ENCODE assay signal across 9 mouse cellular contexts in the genomic region with DNA sequence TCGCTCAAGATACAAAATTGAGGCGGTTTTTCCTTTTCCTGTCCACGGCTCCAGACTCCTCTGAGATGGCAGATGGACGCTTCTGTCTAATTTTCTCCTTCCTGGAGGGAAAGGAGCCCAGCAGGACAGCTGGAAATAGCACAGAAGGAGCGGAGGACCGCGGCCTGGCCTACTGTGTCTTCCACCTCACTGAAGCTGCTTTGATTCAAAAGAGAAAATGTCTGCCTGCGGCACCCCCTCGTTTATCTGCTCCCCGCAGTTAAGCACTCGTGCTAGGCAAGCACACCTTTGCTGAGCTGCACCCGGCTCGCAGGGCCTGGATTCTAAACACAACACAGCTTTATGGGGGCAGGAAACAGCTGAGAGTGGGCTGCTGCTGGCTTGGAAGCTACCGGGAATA. TPM values are rescaled to one million over a fixed set of nuclear protein-coding genes. Genes with fewer than 3 reads are reported as not detected.
A peak's percentile ranks its signal among the peaks of the same experiment; 100 is the strongest.
DNase-seq lines count a peak whose midpoint lies in the region; ATAC-seq lines count a peak whose summit lies in the region.
"Had no signal": no experiment of that assay in that cellular context is flagged by ENCODE, and none has a peak within 500 bp of the region (broad histone marks: within the 10 kb centered on the region; RNA-seq: fewer than 3 reads in every experiment).

No protein-coding gene starts in this region.

- WGBS in neural tube, embryonic 11.5 days, result 78% methylated on average over 14 of the region's 14 CpGs
- WGBS in hindbrain, embryonic 16.5 days, result 39% methylated on average over 14 of the region's 14 CpGs
- 51% methylated on average over 14 of the region's 14 CpGs for WGBS in stomach, embryonic 16.5 days

- no peaks in the 10 kb centered on the region for H3K9me3 ChIP-seq in neural tube, embryonic 11.5 days (ENCODE audit: control insufficient read depth, low read length)
- H3K9me3 ChIP-seq in hindbrain, embryonic 16.5 days (ENCODE audit: control insufficient read depth, low read length), result no peaks in the 10 kb centered on the region
- H3K9me3 ChIP-seq in stomach, embryonic 16.5 days (replicated peaks; ENCODE audit: control insufficient read depth, low read length), result no peaks in the 10 kb centered on the region

- DNase-seq in heart, adult 11 months, result peak; percentile 86
- no peak for DNase-seq in heart, postnatal 14 days
- DNase-seq in neural tube, embryonic 11.5 days (ENCODE audit: low spot score), result no peak
- DNase-seq in neural tube, embryonic 10.5 days (ENCODE audit: extremely low spot score, low spot score), result no peak
- DNase-seq in layer of hippocampus, postnatal 10 days (ENCODE audit: low spot score in 2 of 2), result no peak
- DNase-seq in frontal cortex, postnatal 14 days (ENCODE audit: low spot score in 2 of 2), result no peak

- ATAC-seq in neural tube, embryonic 11.5 days (ENCODE audit: insufficient read depth, low FRiP score, low TSS enrichment), result no peak
- ATAC-seq in hindbrain, embryonic 16.5 days, result no peak
- ATAC-seq in stomach, embryonic 16.5 days (ENCODE audit: insufficient read depth, low FRiP score), result no peak

- H3K27me3 ChIP-seq in neural tube, embryonic 11.5 days (ENCODE audit: control insufficient read depth, insufficient read depth, low read length), result no peaks in the 10 kb centered on the region
- no peaks in the 10 kb centered on the region for H3K27me3 ChIP-seq in hindbrain, embryonic 16.5 days (replicated peaks; ENCODE audit: control insufficient read depth, insufficient read depth, low read length)
- no peaks in the 10 kb centered on the region for H3K27me3 ChIP-seq in stomach, embryonic 16.5 days (ENCODE audit: control insufficient read depth, insufficient read depth, low read length)

- no peak overlapping the region for H3K4me2 ChIP-seq in neural tube, embryonic 11.5 days (ENCODE audit: low read depth)
- no peak overlapping the region for H3K4me2 ChIP-seq in hindbrain, embryonic 16.5 days (ENCODE audit: low read length)
- H3K4me2 ChIP-seq in stomach, embryonic 16.5 days (ENCODE audit: low read depth, low read length), result no peak overlapping the region

- intact Hi-C loops in heart, postnatal 14 days (cut with DNase I), result loop anchor here (2.0 to 5.0 kb wide), 3 partner anchors 20 to 369 kb away; no protein-coding TSS in a partner anchor

- H3K9ac ChIP-seq in neural tube, embryonic 11.5 days (ENCODE audit: low read length), result peak overlapping the region; percentile 7; the same call in 1 of the 2 replicates
- H3K9ac ChIP-seq in hindbrain, embryonic 16.5 days (ENCODE audit: low read depth, low read length), result peak overlapping the region; percentile 44; the same call in 1 of the 2 replicates
- H3K9ac ChIP-seq in stomach, embryonic 16.5 days (ENCODE audit: low read length), result peak overlapping the region; percentile 40; the same call in 1 of the 2 replicates

- H3K36me3 ChIP-seq in neural tube, embryonic 11.5 days (ENCODE audit: control insufficient read depth, insufficient read depth, low read length), result no peaks in the 10 kb centered on the region
- no peaks in the 10 kb centered on the region for H3K36me3 ChIP-seq in hindbrain, embryonic 16.5 days (ENCODE audit: control insufficient read depth, insufficient read depth, low read length)
- H3K36me3 ChIP-seq in stomach, embryonic 16.5 days (ENCODE audit: control insufficient read depth, insufficient read depth, low read length), result no peaks in the 10 kb centered on the region

- H3K27ac ChIP-seq in neural tube, embryonic 11.5 days (ENCODE audit: low read depth, low read length), result 0 out of 2 replicates have a peak overlapping the region, but pooled peaks have one; percentile 46
- peak overlapping the region; percentile 80 for H3K27ac ChIP-seq in hindbrain, embryonic 16.5 days (ENCODE audit: low read depth, low read length)
- peak overlapping the region; percentile 72 for H3K27ac ChIP-seq in stomach, embryonic 16.5 days (ENCODE audit: low read length)

- 0 out of 2 replicates have a peak, but pooled peaks cover 4% of the 10 kb centered on the region for H3K4me1 ChIP-seq in neural tube, embryonic 11.5 days (ENCODE audit: control insufficient read depth, insufficient read depth, low read length)
- peaks cover 22% of the 10 kb centered on the region for H3K4me1 ChIP-seq in hindbrain, embryonic 16.5 days (ENCODE audit: control insufficient read depth, insufficient read depth, low read depth, low read length)
- peaks cover 16% of the 10 kb centered on the region for H3K4me1 ChIP-seq in stomach, embryonic 16.5 days (ENCODE audit: control insufficient read depth, insufficient read depth, low read length)

- no peak overlapping the region for H3K4me3 ChIP-seq in neural tube, embryonic 11.5 days (ENCODE audit: low read depth, low read length)
- no peak overlapping the region for H3K4me3 ChIP-seq in hindbrain, embryonic 16.5 days (ENCODE audit: low read length)
- no peak overlapping the region for H3K4me3 ChIP-seq in stomach, embryonic 16.5 days (replicated peaks; ENCODE audit: low read length)

RNA-seq across cellular contexts. Expression of gene Eno1, which starts 21.9 kb away (rescaled TPM):
- total RNA-seq in heart, postnatal 14 days (2021), result 100 to 1,000 TPM; 165 to 170 TPM
- 1,923 and 1,983 TPM in 2 replicates for polyA plus RNA-seq in neural tube, embryonic 11.5 days (2014; fragmentation: Nextera tagmentation; extraction: Ambion mirVana)
- polyA plus RNA-seq in hindbrain, embryonic 16.5 days (2015; fragmentation: Nextera tagmentation; extraction: Ambion mirVana), result 1,276 and 1,360 TPM in 2 replicates
- polyA plus RNA-seq in stomach, embryonic 16.5 days (2015; fragmentation: Nextera tagmentation; extraction: Ambion mirVana), result 1,435 and 1,468 TPM in 2 replicates
- 100 to 1,000 TPM; 323 to 338 TPM for total RNA-seq in layer of hippocampus, postnatal 10 days (2021)

RNA-seq across cellular contexts. Expression of gene Rere, which starts 23.1 kb away (rescaled TPM):
- 10 to 100 TPM; 52.5 to 62.6 TPM for total RNA-seq in heart, postnatal 14 days (2021)
- polyA plus RNA-seq in neural tube, embryonic 11.5 days (2014; fragmentation: Nextera tagmentation; extraction: Ambion mirVana), result 51.5 and 52.0 TPM in 2 replicates
- polyA plus RNA-seq in hindbrain, embryonic 16.5 days (2015; fragmentation: Nextera tagmentation; extraction: Ambion mirVana), result 25.4 and 27.2 TPM in 2 replicates
- polyA plus RNA-seq in stomach, embryonic 16.5 days (2015; fragmentation: Nextera tagmentation; extraction: Ambion mirVana), result 19.4 and 23.1 TPM in 2 replicates
- total RNA-seq in layer of hippocampus, postnatal 10 days (2021), result 100 to 1,000 TPM; 108 to 117 TPM

RNA-seq across cellular contexts. Expression of gene Car6, which starts 57.3 kb away (rescaled TPM):
- not detected for total RNA-seq in heart, postnatal 14 days (2021)
- 0.39 TPM in 1 of 2 replicates, not detected in the other for polyA plus RNA-seq in neural tube, embryonic 11.5 days (2014; fragmentation: Nextera tagmentation; extraction: Ambion mirVana)
- polyA plus RNA-seq in hindbrain, embryonic 16.5 days (2015; fragmentation: Nextera tagmentation; extraction: Ambion mirVana), result not detected in 2 replicates
- not detected in 2 replicates for polyA plus RNA-seq in stomach, embryonic 16.5 days (2015; fragmentation: Nextera tagmentation; extraction: Ambion mirVana)
- not detected for total RNA-seq in layer of hippocampus, postnatal 10 days (2021)
- total RNA-seq: left cerebral cortex, adult 18-20 months had no signal
